Mouse (Mus musculus): ENCODE results near the gene Amigo3.

Amigo3 gene

DNA sequence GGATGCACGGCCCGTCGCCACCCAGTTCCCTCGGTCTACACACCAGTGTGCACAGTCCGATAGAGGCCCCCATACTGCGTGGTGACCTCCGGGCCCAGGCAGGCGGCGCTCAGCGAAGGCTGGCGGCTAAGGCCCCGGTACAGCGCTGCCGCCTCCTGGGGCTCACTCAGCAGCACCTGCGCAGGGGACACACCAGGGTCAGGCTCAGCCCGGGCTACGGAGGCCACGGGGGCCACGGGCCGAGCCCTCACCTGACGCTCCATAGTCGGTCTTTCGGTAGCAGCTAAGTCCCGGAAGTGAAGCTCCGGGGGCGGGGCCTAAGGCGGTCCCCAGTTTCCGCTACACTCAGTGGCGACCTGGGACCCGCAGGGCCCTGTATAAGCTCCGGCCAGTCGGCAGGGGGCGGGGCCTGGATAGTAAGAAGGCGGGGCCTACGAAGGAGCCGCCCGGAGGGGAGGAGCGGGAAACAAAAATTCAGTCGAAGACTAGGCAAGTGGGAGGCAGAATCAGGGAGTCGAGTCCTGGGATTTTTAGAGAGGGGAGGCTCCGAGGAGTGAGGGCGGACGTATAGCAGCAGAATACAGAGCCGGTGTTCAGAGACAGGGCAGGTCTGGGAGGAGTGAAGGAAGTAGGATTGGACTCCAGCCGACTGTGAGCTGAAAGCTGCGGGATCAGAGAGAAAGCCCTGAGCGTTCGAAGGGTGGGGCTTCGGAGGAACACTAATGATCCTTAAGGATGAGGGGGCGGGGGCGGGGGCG lies 41.4 kb downstream of the Amigo3 start, which contains the start of gene Apeh:
Gene Apeh (minus strand): TSS at position 423 of the 758 bp plus-strand sequence.
- TF ChIP-seq GATA4 (IDR thresholded peaks at IDR 0.05; ENCODE audit: insufficient replicate concordance, low read length), result no peak

DNA sequence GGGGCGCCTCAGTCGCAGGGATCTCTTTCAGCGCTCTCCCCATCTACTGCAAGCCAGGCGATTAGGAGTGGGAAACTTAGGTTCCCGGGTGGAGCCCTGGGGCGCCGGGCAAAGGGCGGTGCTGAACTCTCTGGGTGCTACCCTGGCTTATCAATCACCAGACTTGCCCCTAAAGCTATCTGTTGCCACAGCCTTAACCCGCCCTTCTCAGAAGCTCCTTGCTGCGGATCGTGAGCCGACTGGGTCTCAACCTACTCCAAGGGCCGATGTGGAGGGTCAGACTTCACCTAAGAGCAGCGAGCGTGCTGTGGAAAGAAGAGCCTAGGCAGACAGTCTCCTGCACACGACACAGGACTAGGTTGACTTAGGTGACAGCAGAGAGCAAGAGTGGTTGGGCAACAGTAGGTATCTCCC lies 42.0 kb downstream of the Amigo3 start:
- no peak; the same call in 1 of the 2 replicates for TF ChIP-seq GATA4 (IDR thresholded peaks at IDR 0.05; ENCODE audit: insufficient replicate concordance, low read length)

DNA sequence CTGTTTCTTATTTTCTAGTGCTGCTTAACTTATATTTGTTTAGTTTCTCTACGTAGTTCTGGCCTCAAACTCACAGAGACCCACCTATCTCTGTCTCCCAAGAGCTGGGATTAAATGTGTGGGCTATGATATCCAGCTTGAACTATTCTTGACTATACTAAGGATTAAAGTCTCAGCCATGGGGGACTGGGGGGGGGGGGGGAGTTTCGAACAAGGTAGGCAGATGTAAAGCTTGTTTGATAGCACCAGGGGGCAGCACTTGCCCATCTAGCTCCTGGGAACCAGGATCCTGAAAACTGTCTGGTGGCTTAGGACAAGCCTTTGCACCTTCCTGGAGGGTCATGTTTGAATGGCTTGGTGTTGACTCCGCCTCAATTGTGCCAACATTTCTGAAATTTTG lies 42.6 kb downstream of the Amigo3 start:
- TF ChIP-seq GATA4 (IDR thresholded peaks at IDR 0.05; ENCODE audit: insufficient replicate concordance, low read length), result no peak

DNA sequence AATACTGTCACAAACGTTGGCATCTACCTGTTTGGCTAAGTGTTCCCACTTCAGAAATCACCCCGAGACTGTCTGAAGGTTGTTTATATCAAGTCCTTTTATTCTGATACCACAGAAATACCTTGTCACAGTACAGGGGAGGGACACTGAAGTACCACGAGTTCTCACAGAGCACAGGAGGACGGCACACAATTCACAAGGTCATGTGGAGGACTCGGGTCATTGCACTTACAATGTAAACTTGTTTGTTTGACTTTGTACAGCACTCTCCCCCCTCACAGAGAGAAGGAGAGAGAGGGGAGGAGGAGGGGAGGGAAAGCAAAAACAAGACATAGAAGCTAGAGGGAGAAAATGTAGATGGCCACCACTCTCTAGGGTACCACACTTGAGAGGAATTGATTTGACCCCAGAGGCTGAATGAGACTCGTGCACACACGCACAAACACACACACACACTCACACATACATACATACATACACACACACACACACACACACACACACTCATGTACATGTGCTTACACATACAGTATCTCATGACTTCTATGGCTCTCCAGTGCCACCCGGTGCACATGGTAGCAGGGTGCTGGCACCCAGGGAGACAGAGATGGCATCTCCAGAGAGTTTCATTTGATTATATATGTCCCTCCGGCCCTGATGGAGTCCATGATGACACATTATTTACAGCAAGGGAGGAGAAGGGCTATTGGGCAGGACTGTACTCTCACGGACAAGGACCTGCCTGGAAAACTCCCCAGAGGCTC lies 43.2 kb downstream of the Amigo3 start:
- no peak for TF ChIP-seq GATA4 (IDR thresholded peaks at IDR 0.05; ENCODE audit: insufficient replicate concordance, low read length)

DNA sequence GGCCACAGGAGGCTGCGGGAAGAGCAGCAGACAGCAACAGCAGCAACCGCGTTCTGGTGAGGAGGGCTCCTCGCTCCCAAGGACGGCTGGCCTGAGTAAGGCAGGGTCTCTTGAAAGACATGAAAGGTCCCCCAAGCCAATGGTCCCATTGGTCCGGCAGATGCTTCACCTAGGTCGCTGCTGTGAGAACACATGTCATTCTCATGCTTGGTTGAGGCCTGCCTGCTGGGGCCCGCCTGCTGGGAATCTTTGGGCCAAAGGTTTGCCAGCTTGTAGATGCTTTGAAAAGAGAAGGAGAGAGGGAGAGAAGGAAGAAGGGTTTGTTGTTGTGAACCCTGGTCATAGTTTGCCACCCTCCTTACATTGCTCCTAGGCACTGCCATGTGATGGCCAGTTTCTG lies 46.7 kb downstream of the Amigo3 start:
- no peak for TF ChIP-seq GATA4 (IDR thresholded peaks at IDR 0.05; ENCODE audit: insufficient replicate concordance, low read length)

DNA sequence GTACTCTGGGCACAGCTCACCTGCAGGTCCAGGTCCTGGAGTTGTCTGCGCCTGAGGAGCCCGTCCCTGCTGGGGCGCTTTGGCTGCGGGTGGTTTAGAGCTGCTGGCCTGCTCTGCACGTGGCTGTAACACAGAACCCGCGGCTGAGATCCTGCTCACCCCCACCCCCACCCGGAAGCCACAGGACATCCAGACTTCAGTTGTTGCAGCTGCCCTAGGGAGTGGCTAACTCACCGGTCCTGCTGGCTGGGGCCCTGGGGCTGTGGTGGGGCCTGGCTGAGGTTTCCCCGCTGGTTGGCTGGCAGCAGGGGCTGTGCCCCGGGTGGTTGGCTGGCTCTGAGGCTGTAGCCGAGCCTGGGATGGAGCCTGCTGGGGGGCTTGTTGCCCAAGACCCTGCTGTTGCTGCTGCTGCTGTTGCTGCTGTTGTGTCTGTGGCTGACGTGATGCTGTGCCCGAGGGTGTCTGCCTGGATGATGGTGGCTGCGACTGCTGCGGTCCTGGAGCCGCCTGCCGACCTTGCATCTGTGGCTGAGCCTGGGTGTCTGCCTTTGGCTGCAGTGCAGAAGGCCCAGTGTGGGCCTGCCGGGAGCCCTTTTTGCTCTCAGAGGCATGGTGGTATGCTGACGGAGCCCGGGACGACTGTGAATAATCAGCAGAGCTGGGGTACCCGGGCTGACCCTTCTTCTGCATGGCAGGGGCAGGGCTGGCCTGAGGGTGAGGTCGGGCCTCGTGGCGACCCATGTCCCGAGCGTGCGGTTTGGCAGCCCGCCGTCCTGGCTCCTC lies 52.0 kb downstream of the Amigo3 start:
- TF ChIP-seq GATA4 (IDR thresholded peaks at IDR 0.05; ENCODE audit: insufficient replicate concordance, low read length), result no peak

Data from liver, adult (tissue).